Mouse (Mus musculus) heart, adult 9 months (tissue): ENCODE results near the gene Nfx1.
A peak's percentile ranks its signal among the peaks of the same experiment; 100 is the strongest.

ENCODE experiments used
- DNase-seq, 2 experiments: peaks; one replicate each; pipeline ENCODE4 v3.0.0; 2022; ENCODE audit warnings: low spot score in 2 of 2

Gene Nfx1

DNA sequence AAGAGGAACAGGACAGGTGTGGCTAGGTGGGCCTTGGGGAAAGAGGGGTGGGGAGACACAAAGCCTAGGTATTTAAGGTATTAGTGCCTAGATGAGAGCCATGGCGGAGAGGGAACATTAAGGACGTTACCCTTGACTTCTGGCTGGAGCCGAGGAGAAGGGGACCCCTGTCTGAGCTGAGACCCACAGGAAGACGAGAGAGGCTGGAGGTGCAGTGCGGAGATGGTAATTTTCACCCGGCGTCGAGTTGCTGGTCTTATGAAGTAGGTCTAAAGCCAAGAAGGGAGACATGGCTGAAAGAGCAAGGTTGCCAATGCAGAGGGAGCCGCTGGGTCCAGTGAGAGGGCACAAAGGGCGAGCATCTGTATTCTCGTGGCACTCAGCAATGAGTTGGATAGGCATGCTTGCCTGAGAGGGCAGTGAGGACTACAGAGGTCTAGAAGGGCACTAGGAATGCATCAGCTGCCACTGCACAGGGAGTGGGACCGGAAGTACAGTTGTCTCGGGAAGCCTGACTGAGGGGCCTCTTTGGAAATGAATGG lies 75.6 kb downstream of the Nfx1 start:
- DNase-seq = no peak

GRCm38 (mm10) chr4:41047524-41048271 lies 77.0 kb downstream of the Nfx1 start, which contains the start of gene Aqp7:
Aqp7 (minus strand) TSS chr4:41048139.
- DNase-seq = peak; percentile 65 to 80

DNA sequence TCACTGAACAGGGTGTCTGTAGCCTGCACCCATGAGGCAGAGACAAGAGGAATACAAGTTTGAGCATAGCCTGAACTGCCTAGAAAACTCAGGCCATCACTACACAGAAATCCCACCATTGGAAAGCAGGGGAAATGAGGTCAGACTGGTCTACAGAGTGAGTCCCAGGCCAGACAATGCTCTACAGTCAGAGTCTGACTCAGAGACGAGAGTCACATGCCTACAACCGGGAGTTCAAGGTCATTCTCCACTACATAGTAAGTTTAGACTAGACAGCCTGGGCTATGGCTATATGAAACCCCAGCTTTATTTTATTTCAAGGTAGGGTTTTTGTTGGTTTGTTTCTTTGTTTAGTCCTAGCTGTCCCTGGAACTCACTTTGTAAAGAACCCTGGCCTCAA lies 78.2 kb downstream of the Nfx1 start:
- DNase-seq = no peak

DNA sequence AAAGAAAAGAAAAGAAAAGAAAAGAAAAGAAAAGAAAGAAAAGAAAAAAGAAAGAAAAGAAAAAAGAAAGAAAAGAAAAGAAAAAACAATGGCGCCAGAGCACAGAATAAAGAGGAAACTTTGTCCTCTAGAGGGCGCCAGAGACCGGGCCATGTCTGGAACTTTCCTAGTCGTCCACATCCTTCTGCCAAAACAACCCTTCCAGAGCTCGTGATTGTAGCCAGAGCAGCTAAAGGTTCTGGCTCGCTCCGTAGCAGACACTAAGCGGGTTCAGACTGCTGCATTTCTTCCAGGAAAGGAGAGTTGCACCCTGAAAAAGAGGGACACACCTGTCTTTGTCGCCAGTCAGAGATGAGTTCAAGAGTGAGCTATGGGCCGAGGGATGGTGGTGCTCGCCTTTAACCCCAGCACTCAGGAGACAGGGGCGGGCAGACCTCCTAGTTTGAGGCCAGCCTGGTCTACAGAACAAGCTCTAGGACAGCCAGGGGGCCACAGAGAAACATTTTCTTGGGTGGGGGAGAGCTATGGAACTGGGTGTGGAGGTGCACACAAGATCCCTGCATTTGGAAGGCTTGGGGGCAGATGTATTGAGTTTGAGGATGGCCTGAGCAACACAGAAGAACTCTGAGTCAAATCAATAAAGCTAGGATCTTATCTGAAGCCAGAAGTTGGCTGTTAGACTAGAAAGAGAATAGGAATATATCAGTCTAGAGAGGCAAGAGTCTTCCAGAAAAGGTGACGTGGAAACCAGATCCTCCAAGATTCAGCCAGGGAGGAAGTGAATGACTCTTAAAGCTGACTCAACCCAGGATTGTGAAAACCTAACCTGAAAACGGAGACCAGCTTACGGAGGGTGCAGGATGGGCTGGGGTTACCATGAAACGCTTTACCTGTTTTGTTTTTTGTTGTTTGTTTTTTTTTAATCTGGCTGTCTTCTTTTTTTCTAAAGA lies 80.3 kb downstream of the Nfx1 start:
- peak in 1 of 2 experiments; percentile 81 for DNase-seq

- no peak for DNase-seq
Measured at GRCm38 (mm10) chr4:41051781-41052180, 81.1 kb downstream of the Nfx1 start.

DNA sequence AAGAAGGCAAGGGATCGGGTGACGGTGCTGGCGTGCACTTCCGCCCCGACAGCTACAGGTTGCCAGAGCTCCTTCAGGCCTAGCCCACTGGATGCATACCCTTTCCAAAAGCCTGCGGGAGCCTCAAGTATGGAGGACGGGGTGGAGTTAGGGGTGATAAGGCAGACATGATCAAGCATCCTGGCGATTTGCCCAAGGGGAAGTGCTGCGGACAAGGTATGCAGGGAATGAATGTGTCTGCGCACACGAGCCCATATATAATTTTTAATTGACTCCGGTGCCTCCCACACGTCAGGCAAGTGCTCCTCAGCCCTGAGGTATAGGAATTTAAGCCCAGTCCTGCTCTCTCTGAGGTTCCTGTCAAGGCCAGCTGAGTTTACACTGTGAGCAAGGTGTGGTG lies 84.4 kb downstream of the Nfx1 start:
- DNase-seq = no peak

- no peak for DNase-seq
Measured at GRCm38 (mm10) chr4:41056253-41056652, 85.5 kb downstream of the Nfx1 start.

DNA sequence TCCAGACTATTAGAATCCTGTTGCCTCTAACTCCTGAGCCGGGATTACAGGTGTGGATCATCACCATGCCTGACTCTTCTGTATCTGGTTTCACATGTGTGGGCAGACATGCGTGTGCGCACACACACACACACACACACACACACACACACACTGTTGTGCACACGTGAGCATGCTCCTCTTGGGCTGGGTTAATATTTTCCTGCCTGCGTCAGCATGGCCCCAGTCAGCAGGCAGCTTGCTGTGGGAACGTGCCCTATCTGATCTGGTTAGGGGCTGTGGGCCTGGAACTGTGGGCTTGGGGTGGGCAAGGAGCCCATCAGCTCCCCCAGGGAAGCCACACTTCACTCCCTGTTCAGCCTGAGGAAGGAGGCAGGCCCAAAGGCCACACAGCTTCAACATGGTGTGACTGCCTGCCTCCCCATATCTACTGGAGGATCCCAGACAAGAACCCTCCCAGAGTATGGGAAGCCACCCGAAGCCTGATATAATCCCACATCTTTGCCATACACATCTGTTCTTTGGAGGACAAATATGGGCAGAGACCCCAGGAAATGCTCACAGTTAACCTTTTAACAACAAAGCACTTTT lies 86.1 kb downstream of the Nfx1 start:
- DNase-seq = no peak

GRCm38 (mm10) chr4:41057361-41057760 lies 86.7 kb downstream of the Nfx1 start:
- no peak for DNase-seq

- DNase-seq = no peak
Measured at GRCm38 (mm10) chr4:41063351-41063750, 92.6 kb downstream of the Nfx1 start.

DNA sequence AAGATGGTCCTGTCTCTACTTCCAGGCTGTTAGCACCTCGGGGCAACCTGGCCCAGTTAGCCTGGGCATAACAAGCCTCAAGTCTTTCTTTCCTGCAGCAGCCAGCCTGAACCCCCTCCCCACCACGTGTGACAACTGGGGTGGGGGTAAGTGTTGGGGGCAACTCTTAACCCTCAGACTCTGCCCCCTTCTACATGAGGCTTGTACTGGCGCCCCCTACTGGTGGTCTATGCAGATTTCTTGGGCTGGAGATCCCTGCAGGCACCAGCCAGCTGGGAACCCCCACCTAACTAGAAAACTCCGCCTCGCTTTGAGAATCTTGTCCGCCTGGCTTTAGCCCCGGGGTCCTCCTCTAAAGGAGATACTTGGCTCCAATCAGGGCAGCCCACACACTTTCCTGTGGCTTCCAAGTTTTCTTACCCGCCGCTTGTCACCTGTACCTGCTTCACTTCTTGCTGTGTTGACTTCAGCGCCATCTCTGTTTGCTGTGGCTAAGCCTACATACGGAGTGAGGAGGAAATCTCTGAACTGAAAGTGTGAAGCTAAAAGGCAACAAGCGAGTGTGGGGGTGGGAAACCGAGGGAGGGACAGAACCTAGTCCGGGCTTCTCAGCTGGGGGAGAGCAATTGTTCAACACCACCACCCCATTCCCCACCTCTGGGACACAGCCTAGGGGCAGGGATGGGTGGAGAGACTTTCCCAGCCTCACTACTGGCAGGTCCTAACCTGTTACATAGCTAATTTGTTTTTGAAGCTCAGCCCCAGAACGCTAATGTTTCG lies 93.4 kb downstream of the Nfx1 start:
- DNase-seq = no peak

DNA sequence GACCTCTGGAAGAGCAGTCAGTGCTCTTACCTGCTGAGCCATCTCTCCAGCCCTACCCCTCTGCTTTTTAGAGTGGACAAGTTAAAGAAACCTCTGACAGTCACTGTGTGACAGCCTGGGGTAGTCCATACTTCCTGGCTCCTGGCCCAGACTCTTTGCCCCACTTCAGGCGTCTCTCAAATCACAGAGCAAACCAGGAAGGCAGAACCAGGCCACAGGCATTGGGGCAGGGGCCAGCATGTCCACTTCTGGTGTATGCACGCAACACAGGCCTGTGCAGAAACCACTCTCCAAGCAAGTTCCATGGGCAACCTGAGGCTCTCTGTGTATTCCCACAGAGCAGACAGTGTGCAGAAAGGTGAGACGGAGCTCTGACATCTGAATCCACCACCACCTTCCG lies 94.5 kb downstream of the Nfx1 start:
- DNase-seq = no peak

DNA sequence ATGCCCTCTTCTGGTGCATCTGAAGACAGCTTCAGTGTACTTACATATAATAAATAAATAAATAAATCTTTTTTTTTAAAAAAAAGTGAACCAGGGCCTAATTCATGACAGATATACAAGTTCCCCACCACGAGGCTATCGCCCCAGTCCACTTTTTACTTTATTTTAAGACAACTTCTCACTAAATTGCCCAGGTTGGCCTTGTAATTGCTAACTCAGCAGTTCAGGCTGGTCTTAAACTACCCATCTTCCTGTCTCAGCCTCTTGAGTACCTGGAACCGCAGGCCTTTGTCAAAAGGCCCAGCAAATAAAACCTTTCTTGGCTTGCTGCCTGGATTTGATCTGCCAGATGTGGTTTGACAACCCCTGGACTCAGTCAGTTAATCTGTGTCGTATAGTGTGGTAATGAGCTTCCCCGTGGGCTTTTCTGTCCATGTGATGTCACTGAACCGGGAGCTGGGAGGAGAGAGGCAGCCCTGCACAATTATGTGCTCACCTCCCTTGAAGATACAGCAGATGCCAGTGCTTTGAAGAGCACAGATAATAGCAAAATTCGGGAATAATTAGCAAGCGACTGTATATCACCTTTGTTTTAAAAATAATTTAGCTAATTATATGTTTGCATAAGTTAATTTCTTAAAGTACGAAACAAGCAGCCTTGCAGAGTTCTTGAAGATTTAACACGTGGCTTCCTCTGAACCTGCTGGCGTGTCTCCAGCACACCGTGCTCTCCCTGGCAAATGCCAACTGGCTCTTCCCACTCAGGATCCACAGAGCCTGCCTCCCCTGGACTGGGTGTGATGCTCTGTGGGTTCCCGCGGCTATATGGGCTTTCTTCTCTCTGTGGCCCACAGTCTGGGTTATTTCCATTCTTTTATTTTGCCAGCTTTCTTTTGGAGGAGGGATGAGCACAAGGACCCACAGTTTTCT lies 101.1 kb downstream of the Nfx1 start:
- DNase-seq = no peak

DNA sequence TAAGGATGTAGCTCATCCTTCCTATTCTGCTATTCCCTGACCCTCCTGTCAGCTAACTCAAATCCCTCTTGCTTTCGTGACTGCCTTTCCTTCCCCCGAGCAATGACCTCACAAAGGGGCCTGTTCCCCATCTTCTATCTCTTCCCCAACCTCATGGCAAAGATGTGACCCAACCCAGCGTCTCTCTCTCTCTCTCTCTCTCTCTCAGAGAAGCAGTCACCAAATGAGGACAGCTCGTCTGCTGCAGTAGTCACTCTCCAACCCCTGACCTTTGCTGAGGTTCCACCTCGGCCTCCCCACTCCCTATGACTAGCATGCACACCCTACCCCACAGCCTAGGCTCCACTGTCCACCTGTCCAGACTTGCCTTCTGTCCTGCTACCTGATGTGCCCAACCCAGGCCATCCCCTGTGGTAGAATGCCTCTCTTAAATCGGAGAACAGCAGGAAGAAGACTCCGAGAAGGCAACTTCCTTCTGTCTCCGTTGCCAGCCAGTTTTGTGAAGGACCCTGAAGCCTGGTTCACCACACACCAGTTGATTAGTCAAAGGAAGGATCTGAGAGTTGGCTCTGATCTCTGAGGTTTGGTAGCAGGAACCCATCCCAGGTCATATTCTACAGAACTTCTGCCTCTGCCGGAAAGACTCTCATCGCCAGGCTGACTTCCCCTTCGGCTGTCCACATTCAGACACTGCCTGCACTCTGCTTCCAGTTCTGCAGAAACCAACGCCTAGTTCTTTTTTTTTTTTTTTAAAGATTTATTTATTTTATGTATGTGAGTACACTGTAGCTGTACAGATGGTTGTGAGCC lies 102.5 kb downstream of the Nfx1 start:
- DNase-seq = peak in 1 of 2 experiments; percentile 27

GRCm38 (mm10) chr4:41074461-41074860 lies 103.8 kb downstream of the Nfx1 start:
- DNase-seq = no peak
